Mouse (Mus musculus): ENCODE measurements at regions not wholly inside any gene's neighbourhood (a gene's known extent, or its start where the extent isn't known, plus 50 kb on each side); places are given as distances from the start of the nearest gene placed in this dataset.
"Not testable (repeated sequence)": the region's sequence is repeated elsewhere in the genome, so short reads cannot be mapped to it uniquely, and the experiment has no call there.

- DNase-seq = not testable (repeated sequence)
These were observed 454.3 kb downstream of the Gm10330 start for GRCm38 (mm10) chr12:23325756-23326155.

GRCm38 (mm10) chr12:23315186-23315585, 464.9 kb downstream of the Gm10330 start:
- DNase-seq = peak; percentile 62
